Mouse (Mus musculus): Measurements from ENCODE around the gene Atp5s. TPM values are rescaled to one million over a fixed set of nuclear protein-coding genes. Genes with fewer than 3 reads are reported as not detected.
A peak's percentile ranks its signal among the peaks of the same experiment; 100 is the strongest.

Gene Atp5s
- polyA plus RNA-seq, 1 experiment from 2014 or later, result 29.4 TPM

GRCm38 (mm10) chr12:69789766-69790529 lies 65.2 kb downstream of the Atp5s start:
- Histone ChIP-seq H3K36me3 (ENCODE audit: insufficient read depth) (no peaks in the 10 kb centered on the region), H3K4me1 (ENCODE audit: insufficient read depth) (peaks cover 6% of the 10 kb centered on the region; the same call in 1 of the 2 replicates), H3K4me2 (peak overlapping the region; percentile 98), H3K4me3 (ENCODE audit: low read depth, low read length) (peak overlapping the region; percentile 52), H3K9ac (peak overlapping the region; percentile 58), H3K27ac (ENCODE audit: low read depth) (no peak overlapping the region), H3K9me3 (ENCODE audit: low read depth, low read length) (no peaks in the 10 kb centered on the region), H3K27me3 (ENCODE audit: insufficient read depth, low read length) (0 out of 2 replicates have a peak, but pooled peaks cover 3% of the 10 kb centered on the region)
- 35% methylated on average over 27 of the region's 27 CpGs for WGBS
- ATAC-seq (ENCODE audit: insufficient read depth) (peak; percentile 22; the same call in 1 of the 2 replicates), DNase-seq (no peak)
- TF ChIP-seq CTCF (IDR thresholded peaks at IDR 0.05; ENCODE audit: low read depth), result no peak

- WGBS, result 1% methylated on average over 45 of the region's 45 CpGs
- peak; percentile 70 for DNase-seq
- TF ChIP-seq CTCF (IDR thresholded peaks at IDR 0.05; ENCODE audit: low read depth), result no peak
- Histone ChIP-seq H3K4me3 (ENCODE audit: low read depth, low read length) (peak within 1 kb of the TSS; percentile 52), H3K9ac (peak within 1 kb of the TSS; percentile 58), H3K27me3 (ENCODE audit: insufficient read depth, low read length) (0 out of 2 replicates have a peak, but pooled peaks cover 3% of the 10 kb centered on the region), H3K4me2 (peak within 1 kb of the TSS; percentile 98), H3K4me1 (ENCODE audit: insufficient read depth) (peaks cover 6% of the 10 kb centered on the region; the same call in 1 of the 2 replicates), H3K27ac (ENCODE audit: low read depth) (no peak within 1 kb of the TSS), H3K36me3 (ENCODE audit: insufficient read depth) (no peaks in the 10 kb centered on the region), H3K9me3 (ENCODE audit: low read depth, low read length) (no peaks in the 10 kb centered on the region)
- ATAC-seq (ENCODE audit: insufficient read depth), result peak; percentile 92
These were observed 66.1 kb downstream of the Atp5s start, which contains the start of gene Cdkl1 for GRCm38 (mm10) chr12:69790530-69791505. Gene Cdkl1, minus strand, starts transcription at chr12:69791267.

MicroRNA genes within 50 kb of the gene (microRNA counts, 519-probe panel; counts per million panel counts)
- 30.5 counts per million for microRNA mmu-miR-681

Small RNA genes within 50 kb of the gene (microRNA-seq; reads per million reads assigned to microRNA genes)
- gene Mir681 (ENCODE audit: borderline number of aligned reads), result not detected

Other genes with a start within 250 kb of the Atp5s start
- 23.6 and 26.5 TPM in 2 replicates for gene Vcpkmt, start 141.9 kb upstream of the Atp5s start, polyA plus RNA-seq (2014; fragmentation: Nextera tagmentation; extraction: Ambion mirVana)
- 11.4 and 13.0 TPM in 2 replicates for gene Sos2, start 43.1 kb upstream of the Atp5s start, polyA plus RNA-seq (2014; fragmentation: Nextera tagmentation; extraction: Ambion mirVana)
- 13.1 and 14.5 TPM in 2 replicates for gene L2hgdh, start 77 bp upstream of the Atp5s start, polyA plus RNA-seq (2014; fragmentation: Nextera tagmentation; extraction: Ambion mirVana)
- gene Cdkl1, start 66.3 kb downstream of the Atp5s start, polyA plus RNA-seq (2014; fragmentation: Nextera tagmentation; extraction: Ambion mirVana), result 1.6 and 1.8 TPM in 2 replicates
- 3.2 and 3.6 TPM in 2 replicates for gene Atl1, start 167.7 kb downstream of the Atp5s start, polyA plus RNA-seq (2014; fragmentation: Nextera tagmentation; extraction: Ambion mirVana)
- 43.9 and 49.0 TPM in 2 replicates for gene Map4k5, start 168.2 kb downstream of the Atp5s start, polyA plus RNA-seq (2014; fragmentation: Nextera tagmentation; extraction: Ambion mirVana)